Mouse (Mus musculus) heart, postnatal 25 days (tissue): ENCODE measurements around the gene Acox2. TPM values are rescaled to one million over a fixed set of nuclear protein-coding genes. Genes with fewer than 3 reads are reported as not detected.

Experiments used
- DNase-seq: peaks from one replicate; pipeline ENCODE4 v3.0.0; 2022; ENCODE audit warnings: low spot score
- intact Hi-C: fragments of 180-260 bp; cut with DNase I; formaldehyde crosslinking; loops from one replicate; pipeline ENCODE4 v1.15.1; 2025
- total RNA-seq, 2 experiments: library from RNA; stranded (reverse); gene quantifications; 2 replicates each; pipeline ENCODE4 v1.2.3; 2021

Acox2 gene
- total RNA-seq, 2 experiments from 2014 or later = 0.34 TPM; not detected in 1

- no peak for DNase-seq
- intact Hi-C loops = no loop called here
These were observed 78.7 kb downstream of the Acox2 start for GRCm38 (mm10) chr14:8180371-8181035.

- no peak for DNase-seq
- intact Hi-C loops = no loop called here
These were observed 82.9 kb downstream of the Acox2 start for GRCm38 (mm10) chr14:8176251-8176650.

Other genes with a start within 250 kb of the Acox2 start
- 10 to 100 TPM; 19.0 to 23.8 TPM for gene Rpp14, start 179.0 kb downstream of the Acox2 start, total RNA-seq
- gene Pxk, start 161.1 kb downstream of the Acox2 start, total RNA-seq = 10 to 100 TPM; 20.0 to 23.2 TPM
- 100 to 1,000 TPM; 896 to 959 TPM for gene Pdhb, start 86.3 kb downstream of the Acox2 start, total RNA-seq
- gene Kctd6, start 45.2 kb downstream of the Acox2 start, total RNA-seq = 1 to 10 TPM; 9.0 to 9.3 TPM
- 10 to 100 TPM in 1 of 2 experiments, 1 to 10 TPM in 1; 4.8 to 10.6 TPM for gene Fam107a, start 58.7 kb upstream of the Acox2 start, total RNA-seq
- not detected for gene Oit1, start 119.4 kb upstream of the Acox2 start, total RNA-seq